Mouse (Mus musculus): ENCODE data around the gene Smim11. TPM values are rescaled to one million over a fixed set of nuclear protein-coding genes. Genes with fewer than 3 reads are reported as not detected.

Gene Smim11
- polyA plus RNA-seq, 1 experiment from 2014 or later, result 134 TPM

- H3K4me2 ChIP-seq (ENCODE audit: low read depth, low read length), result no peak overlapping the region
- H3K9ac ChIP-seq (replicated peaks; ENCODE audit: low read length), result no peak overlapping the region
- WGBS, result 88% methylated on average over 9 of the region's 9 CpGs
- H3K9me3 ChIP-seq (replicated peaks; ENCODE audit: control insufficient read depth, low read length), result no peaks in the 10 kb centered on the region
- no peak overlapping the region for H3K27ac ChIP-seq (replicated peaks; ENCODE audit: low read depth, low read length)
- H3K4me1 ChIP-seq (ENCODE audit: control insufficient read depth, insufficient read depth, low read length), result no peaks in the 10 kb centered on the region
- DNase-seq (ENCODE audit: low spot score) (peak; percentile 22), ATAC-seq (replicated peaks; ENCODE audit: insufficient number of reproducible peaks, low FRiP score, low TSS enrichment, low read depth) (no peak)
- H3K4me3 ChIP-seq (ENCODE audit: low read depth, low read length), result no peak overlapping the region
- no peaks in the 10 kb centered on the region for H3K36me3 ChIP-seq (replicated peaks; ENCODE audit: control insufficient read depth, insufficient read depth, low read depth, low read length)
- H3K27me3 ChIP-seq (ENCODE audit: control insufficient read depth, insufficient read depth, low read length), result no peaks in the 10 kb centered on the region
These were observed 12.3 kb upstream of the Smim11 start for GRCm38 (mm10) chr16:92288778-92289177.

DNA sequence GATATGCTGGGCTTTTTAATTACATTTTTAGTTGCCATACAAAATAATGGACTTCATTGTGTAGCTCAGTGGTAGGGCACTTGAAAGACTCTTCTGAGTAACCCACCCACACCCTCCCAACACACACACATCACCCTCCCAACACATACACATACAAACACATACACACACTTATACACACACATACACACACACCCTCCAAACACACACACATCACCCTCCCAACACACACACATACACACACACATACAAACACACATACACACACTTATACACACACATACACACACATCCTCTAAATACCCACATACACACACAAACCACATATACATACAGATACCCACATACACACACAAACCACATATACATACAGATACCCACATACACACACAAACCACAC lies 11.0 kb upstream of the Smim11 start:
- H3K27ac ChIP-seq (replicated peaks; ENCODE audit: low read depth, low read length), result no peak overlapping the region
- DNase-seq (ENCODE audit: low spot score) (no peak), ATAC-seq (replicated peaks; ENCODE audit: insufficient number of reproducible peaks, low FRiP score, low TSS enrichment, low read depth) (no peak)
- no peak overlapping the region for H3K4me3 ChIP-seq (ENCODE audit: low read depth, low read length)
- H3K36me3 ChIP-seq (replicated peaks; ENCODE audit: control insufficient read depth, insufficient read depth, low read depth, low read length), result no peaks in the 10 kb centered on the region
- no peaks in the 10 kb centered on the region for H3K27me3 ChIP-seq (ENCODE audit: control insufficient read depth, insufficient read depth, low read length)
- H3K9me3 ChIP-seq (replicated peaks; ENCODE audit: control insufficient read depth, low read length), result no peaks in the 10 kb centered on the region
- H3K9ac ChIP-seq (replicated peaks; ENCODE audit: low read length), result no peak overlapping the region
- no peak overlapping the region for H3K4me2 ChIP-seq (ENCODE audit: low read depth, low read length)
- H3K4me1 ChIP-seq (ENCODE audit: control insufficient read depth, insufficient read depth, low read length), result no peaks in the 10 kb centered on the region

GRCm38 (mm10) chr16:92292101-92292500 lies 9.0 kb upstream of the Smim11 start, which contains the start of gene Kcne2:
Gene Kcne2 (plus strand): TSS chr16:92292389.
- H3K27ac ChIP-seq (replicated peaks; ENCODE audit: low read depth, low read length), result no peak within 1 kb of the TSS
- WGBS, result 69% methylated on average over 10 of the region's 10 CpGs
- H3K9me3 ChIP-seq (replicated peaks; ENCODE audit: control insufficient read depth, low read length), result no peaks in the 10 kb centered on the region
- DNase-seq (ENCODE audit: low spot score), result no peak
- H3K27me3 ChIP-seq (ENCODE audit: control insufficient read depth, insufficient read depth, low read length), result no peaks in the 10 kb centered on the region
- no peaks in the 10 kb centered on the region for H3K4me1 ChIP-seq (ENCODE audit: control insufficient read depth, insufficient read depth, low read length)
- H3K36me3 ChIP-seq (replicated peaks; ENCODE audit: control insufficient read depth, insufficient read depth, low read depth, low read length), result no peaks in the 10 kb centered on the region
- no peak within 1 kb of the TSS for H3K4me3 ChIP-seq (ENCODE audit: low read depth, low read length)
- no peak for ATAC-seq (replicated peaks; ENCODE audit: insufficient number of reproducible peaks, low FRiP score, low TSS enrichment, low read depth)
- no peak within 1 kb of the TSS for H3K4me2 ChIP-seq (ENCODE audit: low read depth, low read length)
- H3K9ac ChIP-seq (replicated peaks; ENCODE audit: low read length), result no peak within 1 kb of the TSS

- Histone ChIP-seq H3K9me3 (replicated peaks; ENCODE audit: control insufficient read depth, low read length) (no peaks in the 10 kb centered on the region), H3K27me3 (ENCODE audit: control insufficient read depth, insufficient read depth, low read length) (no peaks in the 10 kb centered on the region), H3K27ac (replicated peaks; ENCODE audit: low read depth, low read length) (no peak overlapping the region), H3K36me3 (replicated peaks; ENCODE audit: control insufficient read depth, insufficient read depth, low read depth, low read length) (no peaks in the 10 kb centered on the region), H3K9ac (replicated peaks; ENCODE audit: low read length) (no peak overlapping the region), H3K4me2 (ENCODE audit: low read depth, low read length) (no peak overlapping the region), H3K4me1 (ENCODE audit: control insufficient read depth, insufficient read depth, low read length) (no peaks in the 10 kb centered on the region), H3K4me3 (ENCODE audit: low read depth, low read length) (no peak overlapping the region)
- ATAC-seq (replicated peaks; ENCODE audit: insufficient number of reproducible peaks, low FRiP score, low TSS enrichment, low read depth) (no peak), DNase-seq (ENCODE audit: low spot score) (no peak)
- WGBS, result 57% methylated on average over 12 of the region's 12 CpGs
These were observed 6.7 kb upstream of the Smim11 start for GRCm38 (mm10) chr16:92294267-92294970.

GRCm38 (mm10) chr16:92295328-92295727 lies 5.8 kb upstream of the Smim11 start:
- Histone ChIP-seq H3K27me3 (ENCODE audit: control insufficient read depth, insufficient read depth, low read length) (no peaks in the 10 kb centered on the region), H3K27ac (replicated peaks; ENCODE audit: low read depth, low read length) (no peak overlapping the region), H3K4me2 (ENCODE audit: low read depth, low read length) (no peak overlapping the region), H3K4me3 (ENCODE audit: low read depth, low read length) (no peak overlapping the region), H3K36me3 (replicated peaks; ENCODE audit: control insufficient read depth, insufficient read depth, low read depth, low read length) (no peaks in the 10 kb centered on the region), H3K9me3 (replicated peaks; ENCODE audit: control insufficient read depth, low read length) (no peaks in the 10 kb centered on the region), H3K4me1 (ENCODE audit: control insufficient read depth, insufficient read depth, low read length) (no peaks in the 10 kb centered on the region), H3K9ac (replicated peaks; ENCODE audit: low read length) (no peak overlapping the region)
- ATAC-seq (replicated peaks; ENCODE audit: insufficient number of reproducible peaks, low FRiP score, low TSS enrichment, low read depth), result no peak
- WGBS, result 88% methylated on average over 2 of the region's 2 CpGs
- DNase-seq (ENCODE audit: low spot score), result no peak

DNA sequence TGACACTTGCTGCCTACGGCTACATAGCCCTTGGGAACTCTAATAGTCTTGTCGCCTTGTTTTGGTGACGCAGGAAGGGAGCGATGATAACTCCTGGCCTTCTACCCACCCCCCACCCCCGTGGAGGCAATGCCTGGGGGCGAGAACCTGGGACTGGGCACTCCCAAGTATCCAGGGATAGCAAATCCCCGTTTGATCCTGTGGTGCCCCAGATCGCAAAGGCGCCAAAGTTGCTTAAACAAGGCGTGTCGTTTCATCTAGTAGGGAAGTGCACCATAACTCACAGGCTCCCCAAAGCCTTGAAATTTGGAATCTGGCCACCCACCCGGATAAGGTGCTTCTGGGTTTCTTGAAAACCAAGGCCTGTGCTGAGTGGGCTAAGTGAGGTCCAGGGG lies 323 bp downstream of the Smim11 start:
- H3K9me3 ChIP-seq (replicated peaks; ENCODE audit: control insufficient read depth, low read length), result no peaks in the 10 kb centered on the region
- no peaks in the 10 kb centered on the region for H3K36me3 ChIP-seq (replicated peaks; ENCODE audit: control insufficient read depth, insufficient read depth, low read depth, low read length)
- H3K27ac ChIP-seq (replicated peaks; ENCODE audit: low read depth, low read length), result no peak overlapping the region
- ATAC-seq (replicated peaks; ENCODE audit: insufficient number of reproducible peaks, low FRiP score, low TSS enrichment, low read depth) (peak; percentile 36), DNase-seq (ENCODE audit: low spot score) (no peak)
- H3K9ac ChIP-seq (replicated peaks; ENCODE audit: low read length), result peak overlapping the region; percentile 77
- peak overlapping the region; percentile 47 for H3K4me2 ChIP-seq (ENCODE audit: low read depth, low read length)
- no peaks in the 10 kb centered on the region for H3K27me3 ChIP-seq (ENCODE audit: control insufficient read depth, insufficient read depth, low read length)
- H3K4me1 ChIP-seq (ENCODE audit: control insufficient read depth, insufficient read depth, low read length), result no peaks in the 10 kb centered on the region
- peak overlapping the region; percentile 61 for H3K4me3 ChIP-seq (ENCODE audit: low read depth, low read length)
- WGBS, result 0% methylated on average over 12 of the region's 12 CpGs

DNA sequence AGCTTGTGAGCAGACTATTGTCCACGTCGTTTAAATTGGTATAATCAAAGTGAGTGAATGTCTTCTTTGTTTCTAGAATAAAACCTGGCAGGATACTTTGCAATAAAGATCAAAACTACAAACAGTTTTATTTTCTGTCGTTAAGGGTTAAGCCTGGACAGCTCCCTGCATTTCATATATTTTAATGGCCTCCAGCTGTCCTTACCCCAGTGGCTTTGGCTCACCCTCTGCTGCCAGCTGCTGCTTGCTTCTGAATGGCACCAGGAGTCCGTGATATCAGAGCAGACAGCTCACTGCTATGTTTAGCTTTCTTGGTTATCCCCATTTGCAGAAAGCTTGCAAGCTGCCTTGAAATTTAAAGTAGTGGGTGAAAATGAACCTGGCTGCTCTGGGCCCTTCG lies 903 bp downstream of the Smim11 start:
- DNase-seq (ENCODE audit: low spot score), result peak; percentile 49

DNA sequence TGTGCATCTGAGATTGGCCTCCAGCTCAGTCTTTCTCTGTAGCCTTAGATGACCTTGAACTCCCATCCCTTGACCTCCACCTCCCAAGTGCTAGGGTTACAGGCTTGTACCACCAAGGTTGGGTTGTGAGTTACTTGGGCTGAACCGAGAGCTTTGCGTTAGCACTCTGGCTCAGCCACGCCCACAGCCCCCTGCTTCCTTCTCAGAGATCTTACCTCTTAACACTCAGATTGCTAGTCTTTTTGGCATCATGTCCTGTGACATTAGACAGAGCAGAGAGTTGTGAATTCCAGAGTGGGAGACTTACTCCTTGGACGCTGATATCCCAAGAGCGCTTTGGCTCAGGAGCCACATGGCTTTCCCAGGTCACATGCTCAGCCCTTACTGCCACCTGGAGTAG lies 1.4 kb downstream of the Smim11 start:
- ATAC-seq (replicated peaks; ENCODE audit: insufficient number of reproducible peaks, low FRiP score, low TSS enrichment, low read depth), result no peak

More for the DNA sequence above, 903 bp downstream of the Smim11 start:
- 22% methylated on average over 5 of the region's 5 CpGs for WGBS
- Histone ChIP-seq H3K27me3 (ENCODE audit: control insufficient read depth, insufficient read depth, low read length) (no peaks in the 10 kb centered on the region), H3K4me1 (ENCODE audit: control insufficient read depth, insufficient read depth, low read length) (no peaks in the 10 kb centered on the region), H3K27ac (replicated peaks; ENCODE audit: low read depth, low read length) (no peak overlapping the region), H3K9ac (replicated peaks; ENCODE audit: low read length) (no peak overlapping the region; the same call in 1 of the 2 replicates), H3K4me3 (ENCODE audit: low read depth, low read length) (peak overlapping the region; percentile 61), H3K4me2 (ENCODE audit: low read depth, low read length) (peak overlapping the region; percentile 47), H3K36me3 (replicated peaks; ENCODE audit: control insufficient read depth, insufficient read depth, low read depth, low read length) (no peaks in the 10 kb centered on the region), H3K9me3 (replicated peaks; ENCODE audit: control insufficient read depth, low read length) (no peaks in the 10 kb centered on the region)
- no peak for ATAC-seq (replicated peaks; ENCODE audit: insufficient number of reproducible peaks, low FRiP score, low TSS enrichment, low read depth)

More for the DNA sequence above, 1.4 kb downstream of the Smim11 start:
- no peaks in the 10 kb centered on the region for H3K27me3 ChIP-seq (ENCODE audit: control insufficient read depth, insufficient read depth, low read length)
- H3K4me1 ChIP-seq (ENCODE audit: control insufficient read depth, insufficient read depth, low read length), result no peaks in the 10 kb centered on the region
- no peak for DNase-seq (ENCODE audit: low spot score)
- 60% methylated on average over 5 of the region's 5 CpGs for WGBS
- H3K4me2 ChIP-seq (ENCODE audit: low read depth, low read length), result no peak overlapping the region; the same call in 1 of the 2 replicates
- no peaks in the 10 kb centered on the region for H3K36me3 ChIP-seq (replicated peaks; ENCODE audit: control insufficient read depth, insufficient read depth, low read depth, low read length)
- H3K27ac ChIP-seq (replicated peaks; ENCODE audit: low read depth, low read length), result no peak overlapping the region
- no peak overlapping the region for H3K4me3 ChIP-seq (ENCODE audit: low read depth, low read length)
- no peaks in the 10 kb centered on the region for H3K9me3 ChIP-seq (replicated peaks; ENCODE audit: control insufficient read depth, low read length)
- no peak overlapping the region; the same call in 1 of the 2 replicates for H3K9ac ChIP-seq (replicated peaks; ENCODE audit: low read length)
